Mouse (Mus musculus) left cerebral cortex, adult 11 months (tissue): ENCODE data around the gene Slc18b1.
A peak's percentile ranks its signal among the peaks of the same experiment; 100 is the strongest.
"Not testable (repeated sequence)": the region's sequence is repeated elsewhere in the genome, so short reads cannot be mapped to it uniquely, and the experiment has no call there.

Source experiments
- DNase-seq: peaks from one replicate; pipeline ENCODE4 v3.0.0; 2022; ENCODE audit warnings: low spot score

Slc18b1 gene

DNA sequence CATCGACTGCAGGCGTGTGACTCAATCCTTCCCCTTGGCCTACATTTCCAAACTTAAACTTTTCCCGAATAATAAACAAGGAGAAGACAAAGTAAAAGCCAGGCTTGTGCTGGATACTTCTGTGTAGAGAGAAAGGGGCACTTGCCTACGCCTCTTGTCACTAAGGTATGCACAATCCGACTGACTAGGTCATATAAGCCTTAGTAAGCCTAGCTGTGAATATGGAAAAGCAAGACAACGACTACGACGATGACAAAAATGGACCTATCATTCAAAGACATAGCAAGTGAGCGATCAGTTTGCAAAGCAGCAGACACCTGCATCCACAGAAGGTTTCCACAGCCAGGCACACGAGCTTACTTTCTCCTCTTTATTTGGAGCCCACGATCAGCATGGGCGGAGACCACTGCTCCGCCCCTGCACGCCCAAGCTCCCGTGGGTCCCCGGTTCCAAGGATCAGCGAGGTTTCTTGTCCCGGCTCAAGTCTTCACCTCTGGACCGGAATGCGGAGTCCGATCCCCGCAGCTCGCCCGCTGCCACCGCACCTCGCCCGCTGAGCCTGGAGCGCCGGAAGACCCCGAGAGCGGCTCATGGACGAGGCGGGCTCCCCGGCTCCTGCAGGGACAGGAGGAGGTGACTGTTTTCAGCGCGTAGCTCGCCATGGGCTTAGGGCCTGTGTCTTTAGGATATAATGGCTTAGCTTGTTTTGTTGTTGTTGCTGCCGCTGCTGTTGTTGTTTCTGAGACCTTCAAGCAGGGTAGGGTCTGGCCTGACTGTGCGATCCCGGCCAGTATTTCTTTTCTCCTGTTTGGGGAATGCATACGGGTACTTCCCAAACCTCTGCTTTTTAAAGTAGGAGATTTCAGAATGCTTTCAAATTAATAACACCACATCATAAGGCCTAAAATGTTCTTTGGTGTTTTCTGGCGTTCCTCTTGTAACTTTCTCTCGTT lies at the start of gene Slc18b1:
Gene Slc18b1, plus strand, starts transcription at position 436 of the 953 bp plus-strand sequence.
- DNase-seq = no peak

DNA sequence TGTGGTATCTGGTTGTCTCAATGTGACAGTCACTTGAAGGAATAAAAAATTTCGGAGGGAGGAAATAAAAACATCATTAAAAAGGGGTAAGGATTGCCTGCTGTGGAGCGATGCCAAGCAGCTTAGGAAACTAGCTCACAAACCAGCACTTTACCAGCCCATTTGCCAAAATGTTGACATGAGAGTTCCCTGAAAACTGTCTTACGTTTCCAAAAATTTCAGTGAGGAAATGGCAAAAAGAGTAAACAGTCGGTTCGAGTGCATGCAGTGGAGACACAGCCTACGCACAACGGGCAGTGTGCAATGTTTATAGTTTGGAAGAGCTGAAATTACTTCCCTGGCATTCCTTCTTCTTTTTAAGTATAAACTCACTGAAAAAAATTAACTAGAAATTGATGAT lies 42.6 kb upstream of the Slc18b1 start:
- DNase-seq = no peak

- no peak for DNase-seq
Observed at GRCm38 (mm10) chr10:23777288-23777945, 19.4 kb upstream of the Slc18b1 start.

DNA sequence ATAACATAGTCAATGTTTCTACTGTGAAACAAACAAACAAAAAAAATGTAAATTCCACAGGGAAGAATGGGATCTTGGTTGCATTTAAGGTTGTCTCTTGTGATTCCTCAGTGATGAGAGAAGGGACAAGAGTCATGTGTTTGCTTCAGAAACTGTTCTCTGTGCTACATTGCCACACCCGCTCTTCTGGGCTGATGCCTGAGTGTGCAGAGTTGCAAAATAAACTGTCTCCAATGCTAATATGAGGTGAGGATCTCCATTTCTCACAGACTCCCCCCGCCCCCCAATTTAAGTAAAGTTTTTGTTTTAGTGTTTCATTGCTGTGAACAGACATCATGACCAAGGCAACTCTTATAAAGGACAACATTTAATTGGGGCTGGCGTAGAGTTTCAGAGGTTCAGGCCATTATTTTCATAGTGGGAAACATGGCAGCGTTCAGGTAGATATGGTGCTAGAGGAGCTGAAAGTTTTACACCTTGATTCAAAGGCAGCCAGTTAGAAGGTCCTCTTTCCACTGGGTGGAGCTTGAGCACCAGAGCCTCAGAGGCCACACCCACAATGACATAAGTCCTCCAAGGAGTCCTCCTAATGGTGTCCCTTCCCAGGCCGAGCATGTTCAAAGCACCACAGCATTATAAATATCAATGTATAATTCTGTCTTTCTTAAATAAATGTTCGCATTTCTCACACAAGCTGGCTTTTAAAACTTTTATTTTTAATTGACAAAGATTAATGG lies 16.1 kb upstream of the Slc18b1 start:
- DNase-seq = no peak

GRCm38 (mm10) chr10:23781760-23782735 lies 14.7 kb upstream of the Slc18b1 start:
- no peak for DNase-seq

- DNase-seq = no peak
Observed at GRCm38 (mm10) chr10:23782855-23783492, 13.8 kb upstream of the Slc18b1 start.

- no peak for DNase-seq
Observed at GRCm38 (mm10) chr10:23783493-23783884, 13.3 kb upstream of the Slc18b1 start.

DNA sequence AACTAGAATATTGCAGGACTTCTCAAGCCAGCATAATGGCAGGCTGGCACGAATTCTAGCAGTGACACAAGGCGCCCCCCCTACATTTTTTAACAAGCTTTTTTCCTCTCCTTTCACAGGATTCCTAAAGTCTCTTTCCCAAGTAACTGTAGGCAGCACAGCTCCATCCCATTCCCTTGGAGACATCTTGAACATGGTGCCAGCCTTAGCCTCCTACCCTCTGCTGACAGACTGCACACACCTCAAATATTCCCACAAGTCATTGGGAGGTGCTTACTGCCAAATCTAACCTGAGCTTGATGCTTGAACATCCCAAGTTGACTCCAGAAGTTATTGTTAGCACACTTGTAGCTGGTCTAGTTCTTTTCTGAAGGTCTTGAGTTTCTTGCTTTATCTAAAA lies 12.7 kb upstream of the Slc18b1 start:
- DNase-seq = no peak

- not testable (repeated sequence) for DNase-seq
Observed at GRCm38 (mm10) chr10:23785599-23785998, 11.2 kb upstream of the Slc18b1 start.

DNA sequence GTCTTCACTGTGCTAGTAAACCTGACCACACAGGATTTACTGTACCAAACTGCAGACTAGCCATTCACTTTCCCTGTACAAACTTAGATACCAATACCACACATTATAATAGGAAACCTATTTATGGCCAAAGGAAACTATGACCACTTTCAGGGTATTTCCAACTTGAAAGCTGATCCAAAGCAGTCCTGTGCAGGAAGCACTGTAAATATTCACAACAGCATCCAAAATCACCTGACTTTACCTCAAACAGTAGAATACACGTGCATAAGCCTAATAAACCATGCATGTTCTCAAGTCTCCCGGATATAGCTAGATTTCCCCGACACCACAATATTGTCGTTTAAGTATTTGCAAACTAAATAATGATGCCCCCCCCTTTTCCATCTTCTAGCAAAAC lies 10.7 kb upstream of the Slc18b1 start:
- no peak for DNase-seq

DNA sequence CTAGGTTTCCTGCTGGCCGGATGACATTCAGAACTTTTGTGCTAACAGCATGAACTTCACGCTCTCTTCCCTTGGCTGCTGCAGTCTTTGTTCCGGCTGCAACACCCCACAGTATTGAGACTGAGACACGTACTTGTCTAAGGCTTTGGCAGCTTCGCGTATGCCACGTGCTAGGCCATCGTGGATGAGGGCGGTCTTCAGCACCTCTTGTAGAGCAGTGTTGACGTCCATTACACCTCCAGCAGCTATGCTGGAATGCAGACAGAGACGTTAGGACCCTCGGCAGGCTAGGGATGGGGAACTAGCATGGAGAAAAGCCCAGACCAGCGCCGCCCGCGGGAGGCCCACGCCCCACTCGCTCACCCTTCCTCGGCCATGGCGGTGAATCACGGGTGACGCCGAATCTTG lies 10.2 kb upstream of the Slc18b1 start:
- not testable (repeated sequence) for DNase-seq

DNA sequence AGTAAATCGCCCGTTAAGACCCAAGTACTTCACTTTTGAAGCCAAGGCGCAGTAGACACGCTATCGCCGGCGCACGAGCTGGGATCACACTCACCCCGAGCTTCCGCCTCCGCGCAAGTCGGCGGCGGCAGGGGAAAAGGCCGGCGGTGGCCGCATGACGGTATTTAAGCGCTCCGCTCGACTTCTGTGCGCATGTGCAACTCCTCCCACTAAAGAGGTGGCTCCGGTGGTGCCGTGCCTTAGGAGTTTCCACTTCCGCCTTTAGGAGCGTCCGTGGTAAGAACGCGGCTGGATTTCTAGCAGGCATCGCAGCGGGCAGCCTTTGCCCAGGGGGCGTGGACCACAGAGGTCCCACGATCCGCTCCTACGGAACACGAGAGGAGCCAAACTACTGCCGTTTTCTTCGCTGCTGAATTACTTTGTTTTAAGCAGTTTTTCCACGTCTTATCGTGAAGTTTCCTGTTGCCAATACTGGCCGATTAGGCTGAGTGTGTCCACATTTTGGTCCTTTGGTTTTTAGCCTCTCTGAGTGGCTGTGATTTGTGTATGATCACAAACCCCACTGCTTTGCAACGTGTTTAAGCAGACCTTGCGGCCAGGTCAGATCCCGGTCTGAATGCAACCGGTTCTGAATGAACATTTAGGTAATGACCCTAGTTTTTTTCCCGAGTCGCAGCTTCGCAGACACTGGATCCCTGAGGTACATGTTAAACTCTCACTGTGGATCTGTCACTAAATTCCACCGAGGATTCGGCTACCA lies 9.5 kb upstream of the Slc18b1 start, which contains the start of gene Rps12:
Gene Rps12, minus strand, starts transcription at position 214 of the 760 bp plus-strand sequence.
- peak; percentile 99 for DNase-seq

DNA sequence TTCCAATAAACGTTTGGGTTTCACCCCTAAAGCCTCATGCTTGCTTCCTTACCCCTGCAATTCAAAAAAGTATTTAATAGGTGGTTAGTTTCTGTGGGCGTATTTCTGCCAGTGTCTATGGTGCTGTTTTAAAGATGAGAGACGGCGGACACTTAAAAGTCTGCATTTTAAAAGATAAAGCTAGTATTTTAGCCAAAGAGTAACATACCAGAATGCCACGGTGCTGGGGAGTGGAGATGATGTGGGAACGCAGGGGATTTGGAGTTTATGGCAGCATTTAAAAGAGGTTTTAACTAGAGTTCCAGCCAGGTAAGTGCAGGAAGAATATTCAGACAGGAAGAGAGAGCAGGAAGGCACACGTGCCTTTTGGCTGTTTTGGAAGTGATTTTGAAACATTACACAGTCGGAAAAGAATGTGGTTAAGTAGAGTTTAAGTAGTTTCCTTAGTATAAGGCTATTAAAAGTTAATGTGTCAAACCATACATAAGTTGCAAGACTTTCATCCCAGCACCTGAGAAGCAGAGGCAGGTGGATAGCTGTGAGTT lies 8.7 kb upstream of the Slc18b1 start:
- DNase-seq = no peak

DNA sequence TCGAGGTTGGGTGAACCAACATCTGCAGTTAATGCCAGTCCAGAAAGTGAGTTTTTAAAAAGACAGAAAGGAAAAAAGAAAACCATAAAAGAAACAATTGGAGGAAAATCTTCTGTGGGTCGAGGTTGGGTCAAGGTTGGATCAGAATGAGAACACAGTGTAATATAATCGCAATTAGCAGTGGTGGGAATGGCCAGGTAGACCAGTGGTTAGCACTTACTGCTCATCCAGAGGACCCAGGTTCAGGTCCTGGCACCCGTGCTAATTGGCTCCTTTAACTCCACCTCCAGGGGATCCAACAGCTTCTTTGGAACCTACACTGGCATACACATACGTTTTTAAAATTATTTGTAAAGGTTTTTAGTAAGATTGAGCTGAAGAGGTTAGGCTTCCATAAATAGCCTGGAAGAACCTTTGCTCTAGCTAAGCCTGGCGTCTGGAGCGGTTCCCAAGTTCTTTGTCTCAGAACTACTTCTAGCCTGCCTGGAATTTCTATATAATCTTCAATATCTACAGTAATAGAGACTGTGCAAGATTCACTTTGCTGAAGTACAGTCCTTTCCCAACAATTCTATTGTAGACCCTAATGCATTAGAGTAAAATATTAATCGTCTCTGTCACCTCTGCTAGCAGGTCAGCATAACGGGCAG lies 790 bp upstream of the Slc18b1 start:
- DNase-seq = no peak

DNA sequence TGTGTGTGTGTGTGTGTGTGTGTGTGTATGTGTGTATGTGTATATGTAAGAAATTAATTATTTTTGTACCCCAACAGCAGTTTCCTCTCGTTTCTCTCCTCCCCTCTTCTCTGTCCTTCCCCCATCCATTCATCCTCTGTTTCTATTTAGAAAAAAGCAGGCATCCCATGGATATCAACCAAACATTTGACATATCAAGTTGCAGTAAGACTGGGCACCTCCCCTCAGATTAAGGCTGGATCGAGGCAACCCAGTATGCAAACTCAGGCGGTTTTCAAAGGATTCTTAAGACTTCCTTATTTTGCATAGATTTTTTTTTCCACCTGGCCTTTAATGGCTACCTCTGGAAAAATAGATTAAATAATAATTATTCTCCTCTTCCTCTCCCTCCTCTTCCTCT lies 820 bp downstream of the Slc18b1 start:
- no peak for DNase-seq

GRCm38 (mm10) chr10:23798142-23798541 lies 1.4 kb downstream of the Slc18b1 start:
- DNase-seq = no peak

GRCm38 (mm10) chr10:23799933-23800332 lies 3.1 kb downstream of the Slc18b1 start:
- no peak for DNase-seq

DNA sequence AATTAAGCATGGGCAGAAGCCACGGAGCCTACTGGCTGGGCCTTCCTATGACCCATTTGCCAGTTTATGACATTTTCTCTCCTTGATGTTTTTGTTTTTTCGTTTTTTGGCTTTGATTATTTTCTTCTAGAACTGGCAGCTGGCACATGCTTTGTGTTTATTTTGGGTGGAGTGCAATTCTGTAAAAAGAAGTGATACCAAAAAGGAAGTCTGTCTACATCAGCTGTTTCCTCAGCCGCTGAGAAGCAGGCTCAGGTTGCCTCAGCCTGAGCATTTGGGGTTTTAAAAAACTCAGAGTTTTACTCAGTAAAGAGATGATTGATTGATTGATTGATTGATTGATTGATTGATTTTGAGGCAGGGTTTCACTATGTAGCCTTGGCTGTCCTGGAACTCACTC lies 6.1 kb downstream of the Slc18b1 start:
- no peak for DNase-seq

DNA sequence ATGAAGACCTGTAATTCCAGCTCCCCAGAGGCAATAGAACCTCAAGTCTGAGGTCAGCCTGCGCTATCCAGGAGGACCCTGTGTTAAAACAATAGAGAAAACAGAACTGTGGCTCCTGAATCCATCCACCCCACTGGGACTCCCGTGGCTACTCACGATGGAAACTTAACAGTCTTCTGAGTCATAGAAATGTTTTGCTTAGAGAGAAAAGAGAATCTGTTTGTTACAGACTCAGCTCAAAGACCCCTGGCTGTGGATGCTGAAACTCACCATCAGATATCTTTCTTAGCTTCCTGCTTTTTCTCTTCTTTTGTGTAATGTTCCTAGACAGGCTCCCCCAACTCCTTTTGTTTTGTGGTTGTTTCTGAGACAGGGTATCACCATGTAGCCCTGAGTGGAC lies 7.9 kb downstream of the Slc18b1 start:
- DNase-seq = no peak
